Mouse (Mus musculus) Patski (cell line): ENCODE results near the gene Dnajc13. TPM values are rescaled to one million over a fixed set of nuclear protein-coding genes. Genes with fewer than 3 reads are reported as not detected.

Experiments used
- ATAC-seq: fragments of 100-300 bp; one replicate; pipeline ENCODE4 v1.8.0; 2021
- CTCF ChIA-PET: fragments of 350-600 bp; sonication (Branson Sonifier 250); formaldehyde crosslinking; loops from one replicate; lab custom pipeline; 2022; ENCODE audit warnings: inconsistent platforms; lab: Charles Lee
- POLR2A ChIA-PET: fragments of 350-600 bp; sonication (Branson Sonifier 250); formaldehyde crosslinking; loops from one replicate; lab custom pipeline; 2022; ENCODE audit warnings: antibody characterized with exemption, inconsistent platforms; lab: Charles Lee
- DNase-seq: peaks from one replicate; pipeline ENCODE4 v3.0.0-alpha.2; 2011; ENCODE audit warnings: low read depth, low spot score
- H3K27me3 ChIP-seq: fragments of 371-371 bp; one replicate; pipeline ENCODE4 v1.5.1; 2021
- CTCF ChIP-seq: fragments of 100-300 bp; IDR thresholded peaks from one replicate; pipeline ENCODE4 v1.5.1; 2021
- in situ Hi-C: fragments of 300-500 bp; cut with MboI; formaldehyde crosslinking; loops from 3 replicates; pipeline ENCODE4 v1.11.1; 2018; ENCODE audit warnings: low pct_unique_long_range_greater_than_20kb, mixed read lengths
- polyA plus RNA-seq: library from polyadenylated mRNA; unstranded; gene quantifications from one replicate; pipeline ENCODE4 v1.2.3, GENCODE M21; 2021

Gene Dnajc13
- 64.2 TPM for polyA plus RNA-seq

DNA sequence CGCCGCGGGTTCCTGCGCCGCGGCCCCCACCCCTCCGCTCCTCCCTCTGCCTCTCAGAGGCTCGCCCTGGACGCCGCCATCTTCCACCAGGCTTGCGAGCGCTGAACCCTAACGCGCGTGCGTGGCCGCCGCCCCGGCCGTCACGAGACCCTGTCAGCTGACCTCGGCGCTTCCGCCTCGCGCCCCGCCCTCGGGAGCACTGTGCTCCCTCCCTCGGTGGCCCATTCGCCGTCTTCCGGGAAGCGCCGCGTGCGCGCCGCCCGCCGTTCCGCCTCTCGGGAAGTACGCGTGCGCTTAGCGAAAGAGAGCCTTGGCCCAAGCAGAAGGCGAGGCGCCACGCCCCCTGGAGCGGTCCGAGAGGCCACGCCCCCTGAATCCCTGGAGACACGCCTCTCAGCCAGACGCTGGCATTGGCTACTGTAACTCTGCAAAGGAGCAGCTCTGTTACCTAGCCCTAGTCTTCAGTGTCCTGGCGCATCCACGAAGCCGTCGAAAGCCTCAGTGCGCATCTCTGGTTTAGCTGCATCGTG lies at the start of gene Dnajc13:
Gene Dnajc13, minus strand, starts transcription at position 108 of the 530 bp plus-strand sequence.
- ChIA-PET POLR2A (interaction anchor here (0.9 kb wide), 1 partner anchor 16 kb away, joined by 4 read pairs; no protein-coding TSS in a partner anchor), CTCF (no interaction called here)
- DNase-seq, result peak; percentile 74
- peak; percentile 93 for ATAC-seq
- in situ Hi-C loops, result no loop called here
- peaks cover 4% of the 10 kb centered on the region for H3K27me3 ChIP-seq
- no peak for TF ChIP-seq CTCF

- ChIA-PET CTCF (interaction anchor here (0.7 to 1.7 kb wide), 4 partner anchors 9 to 70 kb away, joined by 3 to 4 read pairs (median 4); no protein-coding TSS in a partner anchor), POLR2A (no interaction called here)
- H3K27me3 ChIP-seq, result peaks cover 3% of the 10 kb centered on the region
- DNase-seq, result no peak
- ATAC-seq, result peak; percentile 32
- in situ Hi-C loops, result no loop called here
- TF ChIP-seq CTCF, result peak; percentile 93
Observed at GRCm38 (mm10) chr9:104306734-104307133, 44.0 kb upstream of the Dnajc13 start.

GRCm38 (mm10) chr9:104305333-104306111 lies 42.8 kb upstream of the Dnajc13 start:
- TF ChIP-seq CTCF, result no peak
- ATAC-seq, result peak; percentile 62
- CTCF ChIA-PET, result interaction anchor here (0.7 to 2.1 kb wide), 4 partner anchors 10 to 36 kb away, joined by 3 to 5 read pairs (median 4); no protein-coding TSS in a partner anchor
- H3K27me3 ChIP-seq, result peaks cover 3% of the 10 kb centered on the region
- POLR2A ChIA-PET, result no interaction called here
- DNase-seq, result no peak
- in situ Hi-C loops, result no loop called here

- TF ChIP-seq CTCF, result no peak
- peaks cover 3% of the 10 kb centered on the region for H3K27me3 ChIP-seq
- ChIA-PET POLR2A (no interaction called here), CTCF (interaction anchor here (2.1 kb wide), 1 partner anchor 9 kb away, joined by 5 read pairs; no protein-coding TSS in a partner anchor)
- in situ Hi-C loops, result loop anchor here (5.0 kb wide), 1 partner anchor 227 kb away; no protein-coding TSS in a partner anchor
- ATAC-seq (no peak), DNase-seq (no peak)
Observed at GRCm38 (mm10) chr9:104304800-104305199, 42.1 kb upstream of the Dnajc13 start.

DNA sequence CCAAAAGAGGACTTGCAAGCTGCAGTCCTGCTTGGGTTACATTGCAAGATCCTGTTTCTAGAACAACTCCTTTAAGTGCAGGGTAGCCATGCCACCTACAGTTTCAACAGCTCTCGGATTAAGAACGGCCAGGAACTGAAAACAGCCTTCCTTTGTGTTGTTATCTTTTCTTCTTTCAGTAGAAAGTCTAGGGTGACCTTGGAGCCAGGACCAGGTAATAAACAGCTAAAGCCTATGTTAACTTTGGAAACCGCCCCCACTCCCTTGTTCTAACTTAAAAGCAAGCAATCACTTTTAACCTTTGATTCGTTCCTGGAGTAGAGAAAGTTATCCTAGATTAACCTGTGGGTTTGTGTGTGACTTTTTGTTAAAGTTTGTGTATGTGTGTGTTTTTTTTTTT lies 41.6 kb upstream of the Dnajc13 start:
- no peak for ATAC-seq
- peaks cover 3% of the 10 kb centered on the region for H3K27me3 ChIP-seq
- TF ChIP-seq CTCF, result no peak
- DNase-seq, result no peak
- in situ Hi-C loops, result loop anchor here (5.0 kb wide), 1 partner anchor 227 kb away; no protein-coding TSS in a partner anchor
- ChIA-PET POLR2A (no interaction called here), CTCF (interaction anchor here (2.1 kb wide), 1 partner anchor 9 kb away, joined by 5 read pairs; no protein-coding TSS in a partner anchor)

DNA sequence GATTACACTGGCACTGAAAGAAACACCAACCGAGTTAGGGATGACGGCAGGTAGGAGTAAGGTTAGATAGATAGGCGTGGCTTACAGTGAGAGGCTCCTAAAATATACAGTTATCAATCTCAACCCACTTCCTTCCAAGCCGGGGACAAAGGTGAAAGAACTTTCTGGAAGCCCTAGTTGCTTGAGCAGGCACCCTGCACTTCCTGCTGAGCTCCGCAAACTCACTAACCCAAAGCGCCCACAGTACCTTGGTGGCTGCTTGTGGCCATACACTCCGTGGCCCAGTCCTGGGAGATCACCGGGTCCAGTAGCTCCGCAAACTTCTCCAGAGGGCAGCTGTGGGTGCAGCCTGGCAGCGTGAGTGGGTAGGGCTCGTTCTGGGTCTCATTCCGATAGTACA lies 37.8 kb upstream of the Dnajc13 start:
- DNase-seq (no peak), ATAC-seq (no peak)
- CTCF ChIA-PET, result interaction anchor here (1.8 kb wide), 1 partner anchor 78 kb away, joined by 5 read pairs; no protein-coding TSS in a partner anchor
- POLR2A ChIA-PET, result no interaction called here
- peaks cover 3% of the 10 kb centered on the region for H3K27me3 ChIP-seq
- in situ Hi-C loops, result loop anchor here (5.0 kb wide), 1 partner anchor 223 kb away; no protein-coding TSS in a partner anchor
- no peak for TF ChIP-seq CTCF

DNA sequence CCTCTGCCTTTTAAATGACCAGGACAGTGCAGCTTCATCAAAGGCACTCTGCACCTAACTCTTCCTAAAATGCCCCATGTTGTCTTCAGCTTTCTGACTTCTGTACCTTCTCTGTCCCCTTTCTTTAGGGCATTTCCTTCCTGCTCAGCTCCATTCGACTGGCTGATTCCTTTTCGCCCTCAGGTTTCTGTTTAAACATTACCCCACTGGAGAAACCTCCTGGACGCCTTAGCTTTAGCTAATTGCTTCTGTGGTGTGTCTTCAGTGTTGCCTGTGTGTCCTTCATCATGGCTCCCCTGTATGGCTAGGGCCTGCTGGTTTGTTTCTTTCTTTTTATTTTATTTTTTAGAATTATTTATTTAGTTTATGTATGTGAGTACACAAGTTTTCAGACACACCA lies 34.3 kb upstream of the Dnajc13 start:
- peaks cover 3% of the 10 kb centered on the region for H3K27me3 ChIP-seq
- no peak for DNase-seq
- POLR2A ChIA-PET, result no interaction called here
- in situ Hi-C loops, result no loop called here
- CTCF ChIA-PET, result no interaction called here
- no peak for TF ChIP-seq CTCF
- ATAC-seq, result no peak

DNA sequence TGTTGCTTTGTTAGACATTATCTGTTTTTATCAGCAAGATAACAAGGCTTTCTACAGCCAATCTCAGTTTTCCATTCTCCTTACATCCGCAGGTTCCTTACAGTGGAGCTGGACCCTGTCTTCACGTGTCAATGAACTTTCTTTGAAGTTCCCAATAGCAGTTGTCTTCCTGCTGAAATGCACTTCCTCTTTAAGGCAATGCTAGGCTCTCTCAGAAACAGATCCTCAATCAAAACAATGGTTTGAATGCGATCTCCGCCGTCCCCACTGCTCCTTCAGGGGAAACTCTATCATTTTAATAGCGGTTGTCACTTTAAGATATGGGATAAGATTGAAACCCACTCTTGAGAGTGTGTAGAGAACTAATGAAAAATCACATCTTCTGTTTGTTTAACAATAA lies 22.2 kb upstream of the Dnajc13 start:
- in situ Hi-C loops, result no loop called here

GRCm38 (mm10) chr9:104282536-104282935 lies 19.8 kb upstream of the Dnajc13 start:
- no peak for DNase-seq
- POLR2A ChIA-PET, result no interaction called here
- ATAC-seq, result no peak
- in situ Hi-C loops, result no loop called here
- no peak for TF ChIP-seq CTCF
- CTCF ChIA-PET, result interaction anchor here (0.9 kb wide), 1 partner anchor 71 kb away, joined by 3 read pairs; no protein-coding TSS in a partner anchor
- no peaks in the 10 kb centered on the region for H3K27me3 ChIP-seq

More for the DNA sequence above, 22.2 kb upstream of the Dnajc13 start:
- ChIA-PET POLR2A (no interaction called here), CTCF (no interaction called here)
- peaks cover 6% of the 10 kb centered on the region for H3K27me3 ChIP-seq
- no peak for ATAC-seq
- DNase-seq, result no peak
- TF ChIP-seq CTCF, result no peak

- H3K27me3 ChIP-seq, result no peaks in the 10 kb centered on the region
- no peak for ATAC-seq
- ChIA-PET CTCF (interaction anchor here (0.9 kb wide), 1 partner anchor 71 kb away, joined by 3 read pairs; no protein-coding TSS in a partner anchor), POLR2A (no interaction called here)
- in situ Hi-C loops, result no loop called here
- TF ChIP-seq CTCF, result no peak
- no peak for DNase-seq
Observed at GRCm38 (mm10) chr9:104281737-104282136, 19.0 kb upstream of the Dnajc13 start.
